Mouse (Mus musculus): ENCODE data around the gene Zdhhc18. TPM values are rescaled to one million over a fixed set of nuclear protein-coding genes. Genes with fewer than 3 reads are reported as not detected.
A peak's percentile ranks its signal among the peaks of the same experiment; 100 is the strongest.

Gene Zdhhc18
- polyA plus RNA-seq, 1 experiment from 2014 or later, result 15.6 TPM

DNA sequence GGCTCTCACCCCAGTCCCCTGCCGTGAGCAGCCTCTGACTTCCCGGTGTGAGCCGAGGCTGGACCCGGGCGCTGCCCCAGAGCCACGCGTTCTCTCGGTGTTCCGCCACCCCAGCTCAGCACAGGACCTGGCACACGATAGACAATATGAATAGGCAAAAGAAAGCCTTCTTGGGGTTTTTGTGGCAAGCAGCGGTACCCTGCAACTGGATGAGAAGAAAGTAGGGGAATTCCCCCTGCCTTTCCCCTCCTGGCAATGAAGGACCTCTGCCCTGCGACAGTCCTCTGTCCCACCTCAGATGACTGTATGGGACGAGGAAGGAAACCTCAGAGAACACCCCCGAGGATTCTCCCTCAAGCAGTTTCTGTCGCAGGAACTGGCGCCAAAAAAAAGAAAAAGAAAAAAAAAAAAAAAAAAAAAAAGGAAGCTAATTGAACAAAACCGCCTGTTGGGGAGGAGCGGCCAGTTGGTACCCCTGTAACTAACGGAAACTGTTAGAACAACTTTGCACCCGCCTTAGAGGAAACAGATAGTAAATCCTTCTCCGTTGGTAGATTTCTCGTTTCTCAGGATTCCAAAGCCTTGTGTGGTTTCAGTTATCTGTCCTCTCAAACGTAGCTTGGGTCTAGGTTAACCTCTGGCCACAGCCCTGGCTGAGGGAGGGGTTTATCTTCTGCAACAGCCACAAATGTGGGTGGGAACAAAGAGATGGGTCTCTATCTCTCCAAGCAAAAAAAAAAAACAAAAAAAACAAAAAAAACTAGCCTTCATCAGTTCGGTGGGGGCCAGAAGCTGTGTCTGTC is 23.1 kb upstream of the Zdhhc18 start:
- under 1% methylated on average over 21 of the region's 24 CpGs for WGBS (ENCODE audit: missing documents)

DNA sequence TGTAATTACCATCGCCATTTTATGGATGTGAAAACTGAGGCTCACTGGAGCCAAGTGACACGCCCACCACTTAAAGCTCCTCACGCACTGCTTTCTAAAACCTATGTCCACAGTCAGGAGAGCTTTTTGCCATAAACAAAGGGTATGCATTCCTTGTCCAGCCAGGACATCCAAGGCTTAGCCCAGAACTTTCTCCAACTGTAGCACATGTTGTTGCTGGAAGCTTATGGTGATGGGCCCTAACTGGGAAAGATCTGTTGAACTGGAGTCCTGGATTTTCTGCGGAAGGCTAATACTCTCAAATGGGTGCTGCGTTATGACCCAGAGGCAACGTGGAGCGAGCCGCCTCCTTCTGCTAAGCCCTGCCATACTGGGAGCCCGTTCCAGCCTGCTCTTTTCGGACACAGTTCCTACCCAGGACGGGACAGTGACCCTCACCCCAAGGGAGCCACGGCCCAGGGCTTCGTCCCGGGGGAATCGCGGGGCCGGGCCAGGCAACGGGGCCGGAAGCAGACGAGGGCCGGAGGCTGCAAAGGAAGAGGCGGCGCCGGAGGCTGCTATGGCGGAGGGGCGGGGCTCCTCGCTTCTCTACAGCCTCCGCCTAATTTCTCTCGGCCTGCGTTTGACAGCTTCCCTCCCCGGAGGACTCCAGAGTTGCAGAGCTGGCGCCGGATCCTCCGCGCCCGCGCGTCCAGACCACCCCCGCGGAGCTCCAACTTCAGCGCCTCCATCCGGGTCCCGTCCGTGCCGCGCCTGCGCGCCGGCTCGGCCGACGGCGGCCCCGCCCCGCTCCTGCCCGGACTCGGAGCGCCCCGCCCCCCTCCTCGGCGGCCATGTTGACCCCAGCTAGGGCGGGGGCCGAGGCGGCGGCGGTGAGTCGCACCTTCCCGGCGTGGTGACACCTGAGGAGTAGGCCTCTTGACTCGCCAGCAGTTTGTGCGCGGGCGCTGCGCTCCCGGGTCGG is 22.2 kb upstream of the Zdhhc18 start, which contains the start of gene Pigv:
Gene Pigv (minus strand): TSS at position 767 of the 964 bp plus-strand sequence.
- H3K4me3 ChIP-seq (ENCODE audit: inconsistent target), result peak within 1 kb of the TSS; percentile 75
- peak within 1 kb of the TSS; percentile 99 for H3K27ac ChIP-seq
- H3K79me2 ChIP-seq (ENCODE audit: inconsistent target), result peaks cover 11% of the 10 kb centered on the region; the same call in 1 of the 2 replicates
- peaks cover 12% of the 10 kb centered on the region for H3K36me3 ChIP-seq (ENCODE audit: inconsistent target)
- whole genome bisulfite sequencing (ENCODE audit: missing documents), result under 1% methylated on average over 56 of the region's 76 CpGs

More for the DNA sequence above, 23.1 kb upstream of the Zdhhc18 start:
- peaks cover 11% of the 10 kb centered on the region; the same call in 1 of the 2 replicates for H3K79me2 ChIP-seq (ENCODE audit: inconsistent target)
- peak overlapping the region; percentile 75 for H3K4me3 ChIP-seq (ENCODE audit: inconsistent target)
- peak overlapping the region; percentile 99 for H3K27ac ChIP-seq
- H3K36me3 ChIP-seq (ENCODE audit: inconsistent target), result peaks cover 9% of the 10 kb centered on the region

DNA sequence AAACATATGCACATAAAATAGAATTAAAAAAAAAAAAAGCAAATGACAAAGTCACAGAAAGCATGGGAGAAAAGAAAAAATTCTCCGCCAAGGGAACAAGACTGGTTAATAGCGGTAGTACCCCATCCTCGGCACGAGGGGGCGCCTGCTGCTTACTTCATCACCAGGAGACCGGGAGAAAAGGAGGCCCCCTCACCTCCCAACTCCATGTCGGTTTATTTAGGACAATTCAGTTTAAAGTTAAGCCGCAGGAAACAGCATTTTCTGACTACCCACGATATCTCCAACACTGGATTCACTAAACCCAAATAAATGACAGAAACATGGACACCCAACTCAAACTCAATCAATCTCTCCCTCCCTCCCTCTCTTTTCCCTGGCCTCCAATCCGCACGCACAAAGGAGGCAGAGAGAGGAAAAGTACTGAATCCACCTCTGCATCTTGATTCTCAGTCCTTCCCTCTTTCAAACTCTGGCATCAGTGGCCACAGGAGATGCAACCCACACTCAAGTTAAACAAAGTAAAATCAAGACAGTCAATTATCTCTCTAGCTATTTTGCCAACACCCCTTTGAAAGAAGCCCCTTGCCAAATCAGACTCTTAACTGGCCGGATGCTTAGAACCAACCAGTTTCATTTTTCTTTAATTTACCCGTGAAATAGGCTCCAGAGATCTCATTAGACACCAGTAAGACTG is 21.4 kb upstream of the Zdhhc18 start:
- 3% methylated on average over 12 of the region's 13 CpGs for WGBS (ENCODE audit: missing documents)
- Histone ChIP-seq H3K4me3 (ENCODE audit: inconsistent target) (peak overlapping the region; percentile 75), H3K36me3 (ENCODE audit: inconsistent target) (peaks cover 12% of the 10 kb centered on the region), H3K79me2 (ENCODE audit: inconsistent target) (peaks cover 11% of the 10 kb centered on the region; the same call in 1 of the 2 replicates), H3K27ac (peak overlapping the region; percentile 99)

DNA sequence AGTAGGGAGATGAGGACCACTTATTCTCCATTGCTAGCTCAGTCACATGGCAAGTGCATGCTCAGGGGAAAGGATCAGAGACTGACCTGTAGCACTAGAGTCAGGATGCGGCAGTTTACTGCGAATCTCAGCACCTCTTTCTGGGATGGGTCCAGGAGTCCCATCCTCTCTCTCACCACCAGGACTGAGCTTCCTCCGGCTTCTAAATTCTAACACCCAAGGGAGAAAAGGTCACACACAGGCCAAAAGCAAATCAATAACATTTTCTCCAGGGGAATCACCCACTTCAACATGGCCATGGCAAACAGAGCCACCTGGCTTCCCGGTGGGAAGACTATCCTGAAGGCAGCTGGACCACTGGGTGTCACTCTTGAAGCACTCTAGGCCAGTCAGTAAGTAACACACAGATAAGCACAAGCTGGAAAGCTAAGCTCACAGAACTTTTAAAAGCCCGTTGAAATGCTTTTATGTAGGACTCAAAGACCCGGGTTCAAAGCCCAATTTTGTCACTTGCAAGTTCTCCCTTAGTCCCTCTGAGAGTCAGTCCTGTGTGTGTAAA is 19.8 kb upstream of the Zdhhc18 start:
- Histone ChIP-seq H3K79me2 (ENCODE audit: inconsistent target) (peaks cover 11% of the 10 kb centered on the region; the same call in 1 of the 2 replicates), H3K27ac (no peak overlapping the region), H3K4me3 (ENCODE audit: inconsistent target) (no peak overlapping the region), H3K36me3 (ENCODE audit: inconsistent target) (peaks cover 19% of the 10 kb centered on the region)
- WGBS (ENCODE audit: missing documents), result 76% methylated on average over 6 of the region's 6 CpGs

DNA sequence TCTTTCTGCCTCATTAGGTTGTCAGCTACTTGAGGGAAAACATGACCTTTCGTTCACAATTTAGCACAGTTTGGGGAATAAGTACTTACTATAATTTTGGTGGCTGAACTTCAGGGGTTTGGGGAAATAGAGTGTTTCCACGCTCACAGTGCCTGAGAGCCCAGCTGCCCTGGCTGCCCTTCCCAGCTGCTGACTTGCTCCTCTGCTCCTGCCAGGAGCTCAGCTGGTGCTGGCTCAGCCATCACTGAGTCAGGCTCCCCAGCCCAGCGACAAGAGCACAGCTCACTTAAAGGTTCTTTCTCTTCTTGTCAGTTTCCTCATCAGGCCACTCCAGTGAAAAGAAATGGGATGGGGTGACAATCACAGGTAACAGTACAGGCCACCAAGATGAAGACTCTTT is 18.6 kb upstream of the Zdhhc18 start:
- Histone ChIP-seq H3K4me3 (ENCODE audit: inconsistent target) (no peak overlapping the region), H3K27ac (no peak overlapping the region), H3K79me2 (ENCODE audit: inconsistent target) (peaks cover 11% of the 10 kb centered on the region; the same call in 1 of the 2 replicates), H3K36me3 (ENCODE audit: inconsistent target) (peaks cover 20% of the 10 kb centered on the region)
- 71% methylated on average over 3 of the region's 3 CpGs for WGBS (ENCODE audit: missing documents)

DNA sequence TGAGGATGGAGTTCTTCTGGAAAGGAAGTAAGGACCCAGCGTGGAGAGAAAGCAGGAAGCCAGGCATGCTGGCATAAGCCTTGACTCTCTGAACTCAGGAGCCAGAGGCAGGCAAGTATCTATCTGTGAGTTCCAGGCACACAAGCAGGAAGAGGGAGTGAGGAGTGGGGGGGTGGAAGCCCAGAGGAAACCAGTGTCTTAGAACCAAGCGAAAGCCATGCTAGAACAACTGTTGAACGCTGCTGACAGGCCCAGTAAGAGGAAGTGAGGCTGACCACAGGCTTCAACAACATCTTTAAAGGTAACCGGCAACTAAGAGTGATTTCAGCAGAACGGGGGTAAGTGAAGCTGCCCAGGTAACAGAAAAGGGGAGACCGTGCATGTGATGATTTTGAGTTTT is 16.2 kb upstream of the Zdhhc18 start:
- under 1% methylated on average over 6 of the region's 6 CpGs for WGBS (ENCODE audit: missing documents)
- Histone ChIP-seq H3K36me3 (ENCODE audit: inconsistent target) (peaks cover 25% of the 10 kb centered on the region), H3K27ac (peak overlapping the region; percentile 30)

DNA sequence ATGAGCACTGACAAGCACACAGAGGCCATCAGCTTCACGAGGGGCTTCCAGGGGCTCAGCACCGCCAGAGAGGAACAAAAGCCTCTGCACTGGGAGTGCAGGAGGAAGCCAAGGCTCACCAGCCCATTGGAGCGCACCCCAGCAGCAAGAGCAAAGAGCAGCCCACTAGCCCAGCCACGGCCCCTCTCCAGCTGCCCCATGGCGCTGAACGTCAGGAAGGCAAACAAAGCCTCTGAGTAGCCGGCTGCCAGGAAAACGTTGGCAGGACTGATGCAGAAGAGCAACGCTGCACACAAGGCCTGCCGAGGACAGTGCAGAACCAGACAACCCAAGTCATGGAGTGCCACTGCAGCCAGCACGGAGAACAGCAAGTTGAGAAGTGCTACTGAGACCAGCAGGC is 15.2 kb upstream of the Zdhhc18 start:
- Histone ChIP-seq H3K27ac (no peak overlapping the region), H3K4me3 (ENCODE audit: inconsistent target) (no peak overlapping the region), H3K36me3 (ENCODE audit: inconsistent target) (peaks cover 25% of the 10 kb centered on the region), H3K79me2 (ENCODE audit: inconsistent target) (peaks cover 3% of the 10 kb centered on the region; the same call in 1 of the 2 replicates)
- 57% methylated on average over 9 of the region's 11 CpGs for WGBS (ENCODE audit: missing documents)

More for the DNA sequence above, 16.2 kb upstream of the Zdhhc18 start:
- Histone ChIP-seq H3K79me2 (ENCODE audit: inconsistent target) (peaks cover 11% of the 10 kb centered on the region; the same call in 1 of the 2 replicates), H3K4me3 (ENCODE audit: inconsistent target) (no peak overlapping the region)

DNA sequence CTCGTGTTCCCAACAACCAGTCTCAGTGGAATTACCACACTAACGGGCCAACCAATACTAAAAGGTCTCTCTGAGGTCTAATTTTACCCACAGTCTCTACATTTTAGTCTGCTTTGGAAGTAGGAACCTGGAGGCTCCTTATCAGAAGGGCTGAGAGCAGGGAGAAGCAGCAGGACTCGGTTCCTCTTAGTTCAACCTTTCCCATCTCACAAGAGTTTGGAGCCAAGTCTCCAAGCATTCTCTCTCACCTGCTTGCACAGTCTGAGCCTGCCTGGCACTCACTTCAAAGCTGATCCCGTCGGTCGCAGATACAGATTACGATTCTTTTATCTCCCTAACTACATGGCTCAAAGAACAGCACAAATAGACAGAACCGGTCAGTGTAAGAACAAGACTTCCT is 13.0 kb upstream of the Zdhhc18 start:
- Histone ChIP-seq H3K36me3 (ENCODE audit: inconsistent target) (peaks cover 14% of the 10 kb centered on the region), H3K27ac (no peak overlapping the region), H3K4me3 (ENCODE audit: inconsistent target) (no peak overlapping the region), H3K79me2 (ENCODE audit: inconsistent target) (no peaks in the 10 kb centered on the region)
- WGBS (ENCODE audit: missing documents), result 90% methylated on average over 8 of the region's 8 CpGs

DNA sequence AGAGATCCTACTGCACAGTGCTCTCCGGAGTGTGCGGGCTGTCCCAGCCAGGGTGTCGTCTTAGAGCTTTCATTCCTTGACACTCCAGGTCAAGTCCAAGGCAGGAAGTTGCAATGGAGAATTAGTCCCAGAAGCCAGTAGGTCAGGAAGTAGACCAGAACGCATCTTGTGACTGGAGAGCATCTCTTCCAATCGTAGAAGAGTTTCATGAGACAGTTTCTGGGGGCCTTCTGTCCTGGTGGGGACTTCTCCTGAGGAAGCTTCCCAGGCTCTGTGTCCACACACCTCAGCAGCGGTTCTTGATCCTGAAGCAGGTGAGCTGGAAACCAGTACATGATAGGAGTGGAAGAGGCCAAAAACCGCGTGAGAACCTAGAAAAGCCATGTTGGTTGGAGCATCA is 12.5 kb upstream of the Zdhhc18 start:
- Histone ChIP-seq H3K79me2 (ENCODE audit: inconsistent target) (no peaks in the 10 kb centered on the region), H3K27ac (no peak overlapping the region), H3K4me3 (ENCODE audit: inconsistent target) (no peak overlapping the region), H3K36me3 (ENCODE audit: inconsistent target) (peaks cover 13% of the 10 kb centered on the region; the same call in 1 of the 2 replicates)
- 92% methylated on average over 8 of the region's 8 CpGs for WGBS (ENCODE audit: missing documents)

DNA sequence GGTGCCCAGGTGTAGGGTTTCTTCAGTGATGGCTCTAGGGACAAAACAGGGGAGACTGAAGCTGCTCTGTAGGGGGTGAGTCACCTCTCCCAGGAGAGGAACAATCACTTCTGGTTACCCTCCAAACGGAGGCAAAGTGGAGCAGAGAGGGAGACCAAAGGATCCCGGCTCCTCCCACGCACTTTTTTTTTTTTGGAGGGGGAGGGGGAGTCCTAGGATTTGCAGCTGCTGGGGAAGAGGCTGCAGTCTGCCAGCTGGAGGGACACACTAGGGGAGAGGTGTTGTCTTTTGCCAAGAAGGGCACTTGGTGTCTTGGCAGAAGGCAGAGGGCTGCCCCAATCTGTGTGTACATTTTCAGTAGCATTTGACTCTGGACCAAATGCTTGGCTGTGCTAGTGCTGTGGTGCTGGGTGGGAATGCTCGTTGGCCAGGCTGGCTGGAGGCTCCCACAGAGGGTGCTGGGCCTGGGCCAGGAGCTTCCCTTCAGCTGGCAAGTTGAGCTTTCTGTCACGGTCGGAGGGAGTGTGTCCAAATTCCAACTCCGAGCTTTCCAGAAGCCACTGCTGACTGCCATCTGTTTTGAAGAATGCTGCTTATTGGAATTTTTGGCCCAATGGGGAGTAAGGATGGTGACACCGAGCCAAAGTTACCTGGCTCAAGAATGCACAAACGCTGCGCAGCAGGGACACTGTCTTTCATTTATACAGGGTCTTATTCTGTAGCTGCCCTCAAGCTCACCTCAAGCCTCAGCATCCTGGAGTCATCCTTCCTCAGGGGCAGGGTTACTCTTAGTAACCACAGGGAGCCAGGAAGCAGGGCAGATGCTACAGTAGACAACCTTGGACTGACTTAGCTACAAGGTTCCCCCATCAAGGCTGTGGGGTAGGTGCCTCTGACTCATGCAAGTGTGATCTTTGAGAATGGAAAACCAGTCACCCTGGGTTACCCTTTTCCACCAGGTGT is 10.5 kb upstream of the Zdhhc18 start:
- Histone ChIP-seq H3K36me3 (ENCODE audit: inconsistent target) (peaks cover 13% of the 10 kb centered on the region; the same call in 1 of the 2 replicates), H3K27ac (peak overlapping the region; percentile 92), H3K79me2 (ENCODE audit: inconsistent target) (no peaks in the 10 kb centered on the region), H3K4me3 (ENCODE audit: inconsistent target) (peak overlapping the region; percentile 15)
- 29% methylated on average over 10 of the region's 10 CpGs for WGBS (ENCODE audit: missing documents)

DNA sequence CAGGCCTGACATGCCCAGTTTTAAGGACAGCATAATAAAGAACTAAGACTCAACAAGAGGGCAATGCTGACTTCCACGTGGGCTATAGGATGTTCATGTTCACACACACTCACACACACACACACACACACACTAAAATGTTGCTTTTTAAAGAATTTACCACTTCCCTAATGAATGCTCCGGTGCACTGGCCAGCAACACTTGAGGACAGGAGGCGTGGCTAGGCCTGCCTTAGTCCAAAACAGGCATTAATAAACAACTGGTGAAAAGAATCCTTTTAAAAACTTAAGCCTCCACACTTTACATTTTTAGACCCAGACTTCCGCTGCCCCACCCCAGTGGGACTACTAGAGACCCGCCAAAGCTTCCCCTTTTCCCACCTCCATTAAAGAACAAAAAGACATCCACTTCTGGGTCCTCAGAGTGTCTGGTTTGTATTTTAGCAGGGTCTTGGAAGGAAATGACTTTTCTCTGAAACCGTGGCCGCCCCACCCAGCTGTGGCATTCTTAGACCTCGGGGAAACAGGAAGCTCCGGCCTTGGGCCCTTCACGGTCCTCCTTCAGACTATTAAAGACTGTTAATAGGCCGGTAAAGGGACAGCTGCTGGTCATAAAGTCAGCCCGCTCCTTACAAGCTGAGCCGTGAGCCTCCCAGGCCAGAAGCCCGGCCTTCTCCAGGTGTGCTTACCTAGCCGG is 9.7 kb upstream of the Zdhhc18 start:
- WGBS (ENCODE audit: missing documents), result 0% methylated on average over 15 of the region's 15 CpGs
- peaks cover 5% of the 10 kb centered on the region; the same call in 1 of the 2 replicates for H3K36me3 ChIP-seq (ENCODE audit: inconsistent target)
- no peaks in the 10 kb centered on the region for H3K79me2 ChIP-seq (ENCODE audit: inconsistent target)
- H3K4me3 ChIP-seq (ENCODE audit: inconsistent target), result peak overlapping the region; percentile 15
- peak overlapping the region; percentile 92 for H3K27ac ChIP-seq

DNA sequence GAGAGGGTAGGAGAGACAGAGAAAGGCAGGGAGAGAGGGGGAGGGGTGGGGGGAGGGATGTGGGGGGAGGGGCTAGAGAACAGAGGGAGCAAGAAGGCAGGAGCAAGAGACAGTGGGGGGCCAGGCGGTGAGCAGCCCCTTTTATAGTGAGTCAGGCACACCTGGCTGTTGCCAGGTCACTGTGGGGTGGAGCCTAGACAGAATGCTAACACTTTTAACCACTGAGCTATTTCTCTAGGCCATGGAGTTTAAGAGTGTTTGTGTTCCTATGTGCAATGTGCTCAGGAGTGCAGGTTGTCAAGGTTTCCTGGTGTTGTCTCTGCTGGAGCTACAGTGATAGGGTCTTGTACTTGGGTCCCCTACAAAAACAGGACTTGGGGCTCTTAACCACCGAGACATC is 8.8 kb upstream of the Zdhhc18 start:
- Histone ChIP-seq H3K36me3 (ENCODE audit: inconsistent target) (peaks cover 5% of the 10 kb centered on the region; the same call in 1 of the 2 replicates), H3K27ac (peak overlapping the region; percentile 92), H3K4me3 (ENCODE audit: inconsistent target) (no peak overlapping the region), H3K79me2 (ENCODE audit: inconsistent target) (no peaks in the 10 kb centered on the region)
- 35% methylated on average over 2 of the region's 2 CpGs for WGBS (ENCODE audit: missing documents)

Measured in macrophage (primary cell).